Mouse (Mus musculus) hindbrain, embryonic 11.5 days (tissue): ENCODE measurements around the gene Wnt1. TPM values are rescaled to one million over a fixed set of nuclear protein-coding genes. Genes with fewer than 3 reads are reported as not detected.

ENCODE experiments used
- ATAC-seq: fragments of 200-750 bp; cut with Nextera tagmentation; 2 replicates; pipeline ENCODE4 v1.8.0; 2017; ENCODE audit warnings: mild to moderate bottlenecking, moderate TSS enrichment, moderate library complexity; ENCODE audit not compliant: low FRiP score
- DNase-seq: peaks from one replicate; pipeline ENCODE4 v3.0.0-alpha.2; 2015; ENCODE audit warnings: low spot score
- H3K27ac ChIP-seq: fragments of 300-500 bp; sonication (generic); 2 replicates; pipeline ENCODE4 v1.5.1; 2014; ENCODE audit warnings: mild to moderate bottlenecking, low read depth, low read length
- H3K27me3 ChIP-seq: fragments of 300-500 bp; sonication (generic); 2 replicates; pipeline ENCODE4 v1.6.1; 2014; ENCODE audit warnings: mild to moderate bottlenecking, low read length, moderate library complexity, mixed read lengths; ENCODE audit not compliant: control insufficient read depth, insufficient read depth
- H3K36me3 ChIP-seq: fragments of 300-500 bp; sonication (generic); 2 replicates; pipeline ENCODE4 v1.6.1; 2014; ENCODE audit warnings: mild to moderate bottlenecking, low read length, moderate library complexity, mixed read lengths; ENCODE audit not compliant: control insufficient read depth, insufficient read depth
- H3K4me1 ChIP-seq: fragments of 300-500 bp; sonication (generic); replicated peaks from 2 replicates; pipeline ENCODE4 v1.6.1; 2014; ENCODE audit warnings: low read length, mixed read lengths; ENCODE audit not compliant: control insufficient read depth, insufficient read depth
- H3K4me2 ChIP-seq: fragments of 300-500 bp; sonication (generic); replicated peaks from 2 replicates; pipeline ENCODE4 v1.6.1; 2014; ENCODE audit warnings: mild to moderate bottlenecking, low read depth, low read length
- H3K4me3 ChIP-seq: fragments of 300-500 bp; sonication (generic); 2 replicates; pipeline ENCODE4 v1.5.1; 2014; ENCODE audit warnings: low read depth, low read length
- H3K9ac ChIP-seq: fragments of 300-500 bp; sonication (generic); 2 replicates; pipeline ENCODE4 v1.6.1; 2014; ENCODE audit warnings: low read depth, low read length
- H3K9me3 ChIP-seq: fragments of 300-500 bp; sonication (generic); 2 replicates; pipeline ENCODE4 v1.6.1; 2016; ENCODE audit warnings: low read length; ENCODE audit not compliant: control insufficient read depth
- WGBS: fragments of 180-500 bp; shearing (Covaris S2); extraction: QIAGEN DNeasy Blood & Tissue Kit; methylation state at CpG from one replicate; pipeline ENCODE4 v1.1.7; 2014; 5-methylcytosine and 5-hydroxymethylcytosine counted together
- polyA plus RNA-seq: library from polyadenylated mRNA; unstranded; fragments of >200 nt; fragmentation: Nextera tagmentation; extraction: Ambion mirVana; gene quantifications from 2 replicates; pipeline ENCODE4 v1.2.1, GENCODE M21; 2014

Wnt1 gene
- polyA plus RNA-seq, 1 experiment from 2014 or later: 9.5 TPM

DNA sequence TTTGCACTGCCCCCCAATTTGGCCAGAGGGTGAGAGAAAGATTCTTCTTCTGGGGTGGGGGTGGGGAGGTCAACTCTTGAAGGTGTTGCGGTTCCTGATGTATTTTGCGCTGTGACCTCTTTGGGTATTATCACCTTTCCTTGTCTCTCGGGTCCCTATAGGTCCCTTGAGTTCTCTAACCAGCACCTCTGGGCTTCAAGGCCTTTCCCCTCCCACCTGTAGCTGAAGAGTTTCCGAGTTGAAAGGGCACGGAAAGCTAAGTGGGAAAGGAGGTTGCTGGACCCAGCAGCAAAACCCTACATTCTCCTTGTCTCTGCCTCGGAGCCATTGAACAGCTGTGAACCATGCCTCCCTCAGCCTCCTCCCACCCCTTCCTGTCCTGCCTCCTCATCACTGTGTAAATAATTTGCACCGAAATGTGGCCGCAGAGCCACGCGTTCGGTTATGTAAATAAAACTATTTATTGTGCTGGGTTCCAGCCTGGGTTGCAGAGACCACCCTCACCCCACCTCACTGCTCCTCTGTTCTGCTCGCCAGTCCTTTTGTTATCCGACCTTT lies 3.6 kb downstream of the Wnt1 start:
- H3K9me3 ChIP-seq: no peaks in the 10 kb centered on the region
- WGBS: 3% methylated on average over 13 of the region's 13 CpGs
- H3K36me3 ChIP-seq: no peaks in the 10 kb centered on the region
- peak overlapping the region; percentile 26; the same call in 1 of the 2 replicates for H3K4me2 ChIP-seq
- ATAC-seq (no peak), DNase-seq (peak; percentile 37)
- H3K9ac ChIP-seq: no peak overlapping the region
- H3K4me3 ChIP-seq: peak overlapping the region; percentile 16; the same call in 1 of the 2 replicates
- peaks cover 23% of the 10 kb centered on the region for H3K4me1 ChIP-seq
- peaks cover 96% of the 10 kb centered on the region for H3K27me3 ChIP-seq
- no peak overlapping the region for H3K27ac ChIP-seq

DNA sequence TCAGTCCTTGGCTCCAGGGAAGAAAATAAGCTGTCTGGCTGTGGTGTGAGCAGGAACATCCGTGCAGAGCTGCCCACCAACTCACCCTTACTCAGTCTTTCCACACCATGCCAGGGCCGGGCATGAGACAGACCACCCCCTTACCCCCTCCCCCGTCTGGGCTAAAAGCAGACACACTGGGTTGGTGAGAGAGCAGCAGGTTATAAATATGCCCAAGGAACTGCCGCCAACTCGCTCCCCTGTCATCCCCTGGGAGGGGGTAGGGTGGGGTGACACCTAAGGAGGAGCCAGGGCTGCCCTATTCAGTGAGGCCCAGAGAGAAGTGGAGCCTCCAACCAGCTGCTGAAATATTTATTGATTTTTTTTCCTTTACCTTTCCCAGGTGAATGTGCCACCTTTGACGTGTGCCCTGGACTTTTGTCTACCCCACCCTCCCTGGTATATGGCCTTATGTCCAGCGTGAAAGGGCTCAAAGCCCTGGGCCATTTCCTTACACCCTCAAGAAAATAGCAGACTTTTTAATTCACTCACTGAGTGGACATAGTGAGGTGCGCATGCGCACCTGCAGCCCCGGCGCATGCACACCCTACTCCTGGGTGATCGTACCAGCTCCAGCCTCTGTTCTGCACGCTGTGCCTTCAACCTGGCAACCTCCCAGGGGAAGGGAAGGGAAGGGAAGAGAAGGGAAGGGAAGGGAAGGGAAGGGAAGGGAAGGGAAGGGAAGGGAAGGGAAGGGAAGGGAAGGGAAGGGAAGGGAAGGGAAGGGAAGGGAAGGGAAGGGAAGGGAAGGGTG lies 7.3 kb downstream of the Wnt1 start:
- WGBS: 5% methylated on average over 13 of the region's 13 CpGs
- Histone ChIP-seq H3K9me3 (no peaks in the 10 kb centered on the region), H3K27ac (no peak overlapping the region), H3K4me3 (no peak overlapping the region), H3K27me3 (peaks cover 91% of the 10 kb centered on the region), H3K4me1 (peaks cover 22% of the 10 kb centered on the region), H3K36me3 (no peaks in the 10 kb centered on the region), H3K4me2 (no peak overlapping the region), H3K9ac (no peak overlapping the region)
- ATAC-seq (no peak), DNase-seq (peak; percentile 51)

DNA sequence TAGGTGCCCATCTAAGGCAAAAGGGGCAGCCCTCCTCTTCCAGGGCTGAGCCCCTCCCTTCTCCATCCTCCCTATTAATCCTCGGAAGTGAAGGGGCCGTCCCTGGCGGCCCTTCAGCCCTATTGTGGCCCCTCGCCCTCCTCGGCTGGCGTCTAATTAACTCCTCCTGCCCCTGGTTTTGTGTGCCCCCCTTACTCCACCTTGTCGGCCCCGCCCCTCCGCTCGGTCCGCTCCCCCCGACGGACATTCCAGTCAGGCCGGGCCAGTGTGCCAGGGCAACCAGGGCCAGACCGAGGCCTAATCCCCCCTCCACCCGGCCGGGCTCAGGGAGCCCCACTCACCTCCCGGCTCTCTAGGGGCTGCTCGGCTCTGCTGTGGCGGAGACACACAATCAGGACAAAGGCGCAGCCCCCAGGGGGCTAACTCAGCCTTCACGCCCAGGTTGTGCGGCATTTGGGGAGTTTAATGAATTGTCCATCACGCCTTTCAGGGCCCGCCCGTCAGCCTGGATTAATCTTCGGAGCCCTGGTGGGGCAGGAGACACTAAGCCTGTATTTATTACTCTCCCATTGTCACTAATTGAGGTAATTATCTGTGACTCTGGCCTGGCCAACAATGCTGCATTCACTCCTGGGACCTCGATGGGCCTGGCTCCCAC lies 8.3 kb downstream of the Wnt1 start:
- no peak overlapping the region for H3K4me2 ChIP-seq
- no peak overlapping the region for H3K27ac ChIP-seq
- H3K9ac ChIP-seq: no peak overlapping the region
- DNase-seq (peak; percentile 88), ATAC-seq (peak; percentile 96)
- no peak overlapping the region for H3K4me3 ChIP-seq
- H3K36me3 ChIP-seq: no peaks in the 10 kb centered on the region
- H3K4me1 ChIP-seq: peaks cover 20% of the 10 kb centered on the region
- under 1% methylated on average over 28 of the region's 28 CpGs for WGBS
- H3K9me3 ChIP-seq: no peaks in the 10 kb centered on the region
- H3K27me3 ChIP-seq: peaks cover 91% of the 10 kb centered on the region

DNA sequence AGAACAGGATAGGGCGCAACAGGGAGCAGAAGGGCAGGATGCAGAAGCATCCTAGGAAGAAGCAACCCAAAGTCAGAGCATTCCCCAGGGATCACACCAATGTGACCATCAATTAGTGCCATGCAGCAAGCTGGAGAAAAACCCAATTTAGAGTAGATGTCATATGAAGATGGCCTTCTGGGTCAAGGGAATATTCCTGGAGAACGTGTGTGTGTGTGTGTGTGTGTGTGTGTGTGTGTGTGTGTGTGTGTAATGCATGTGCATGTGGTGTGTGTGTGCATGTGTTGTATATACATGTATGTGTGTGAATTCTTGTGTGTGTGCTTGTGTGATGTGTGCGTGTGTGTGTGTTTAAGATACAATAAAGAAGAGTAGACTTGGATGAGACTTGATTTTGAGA lies 9.2 kb downstream of the Wnt1 start:
- H3K4me1 ChIP-seq: peaks cover 16% of the 10 kb centered on the region
- H3K4me3 ChIP-seq: no peak overlapping the region
- H3K27ac ChIP-seq: no peak overlapping the region
- DNase-seq (peak; percentile 39), ATAC-seq (no peak)
- no peaks in the 10 kb centered on the region for H3K9me3 ChIP-seq
- 42% methylated on average over 3 of the region's 3 CpGs for WGBS
- no peak overlapping the region for H3K9ac ChIP-seq
- H3K4me2 ChIP-seq: no peak overlapping the region
- H3K36me3 ChIP-seq: no peaks in the 10 kb centered on the region
- peaks cover 91% of the 10 kb centered on the region for H3K27me3 ChIP-seq

DNA sequence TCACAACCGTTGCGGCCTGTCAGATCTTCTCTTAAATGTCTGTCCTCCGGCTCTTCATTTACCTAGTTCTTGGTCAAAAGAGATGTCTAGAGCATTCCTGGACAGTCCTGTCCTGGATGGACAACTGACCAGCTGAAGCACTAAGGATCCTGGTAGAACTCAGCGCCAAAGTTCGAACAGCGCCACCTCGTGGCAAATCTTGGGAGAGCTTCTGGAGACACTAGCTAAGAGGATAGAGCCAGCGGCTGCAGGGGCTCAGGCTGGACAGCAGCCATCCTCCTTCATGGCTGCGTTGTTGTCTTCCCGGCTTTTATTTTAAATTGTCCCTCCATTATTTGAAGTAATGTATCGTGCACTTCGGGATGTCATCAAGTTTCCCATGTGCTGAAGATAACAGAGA lies 9.7 kb downstream of the Wnt1 start:
- Histone ChIP-seq H3K9me3 (no peaks in the 10 kb centered on the region), H3K36me3 (no peaks in the 10 kb centered on the region), H3K9ac (no peak overlapping the region), H3K4me1 (peaks cover 16% of the 10 kb centered on the region), H3K27me3 (peaks cover 91% of the 10 kb centered on the region), H3K4me3 (no peak overlapping the region), H3K4me2 (no peak overlapping the region), H3K27ac (no peak overlapping the region)
- ATAC-seq (no peak), DNase-seq (peak; percentile 96)
- 11% methylated on average over 12 of the region's 12 CpGs for WGBS

DNA sequence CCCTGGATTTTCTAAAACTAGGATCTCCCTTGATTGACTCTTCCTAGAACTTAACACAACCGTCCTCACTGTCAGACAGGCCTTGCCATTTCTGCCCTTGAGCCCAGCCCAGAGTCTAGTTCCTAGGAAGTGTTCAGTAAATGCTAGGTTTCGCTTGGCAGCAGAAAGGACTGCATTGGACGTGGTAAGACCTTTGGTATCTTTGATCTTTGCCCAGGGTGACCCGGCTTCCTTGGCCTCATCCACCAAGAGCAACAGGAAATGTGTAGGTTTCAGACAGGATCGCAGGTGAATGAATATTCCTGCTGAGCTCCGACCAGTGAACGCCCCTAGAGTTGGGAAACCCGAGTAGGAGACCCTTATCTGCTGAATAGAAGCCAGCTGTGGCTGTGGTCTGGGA lies 13.3 kb downstream of the Wnt1 start:
- no peaks in the 10 kb centered on the region for H3K9me3 ChIP-seq
- 8% methylated on average over 8 of the region's 8 CpGs for WGBS
- H3K27ac ChIP-seq: no peak overlapping the region
- ATAC-seq (no peak), DNase-seq (no peak)
- no peak overlapping the region for H3K9ac ChIP-seq
- H3K4me2 ChIP-seq: no peak overlapping the region
- no peaks in the 10 kb centered on the region for H3K36me3 ChIP-seq
- peaks cover 94% of the 10 kb centered on the region for H3K27me3 ChIP-seq
- H3K4me1 ChIP-seq: peaks cover 23% of the 10 kb centered on the region
- H3K4me3 ChIP-seq: no peak overlapping the region

DNA sequence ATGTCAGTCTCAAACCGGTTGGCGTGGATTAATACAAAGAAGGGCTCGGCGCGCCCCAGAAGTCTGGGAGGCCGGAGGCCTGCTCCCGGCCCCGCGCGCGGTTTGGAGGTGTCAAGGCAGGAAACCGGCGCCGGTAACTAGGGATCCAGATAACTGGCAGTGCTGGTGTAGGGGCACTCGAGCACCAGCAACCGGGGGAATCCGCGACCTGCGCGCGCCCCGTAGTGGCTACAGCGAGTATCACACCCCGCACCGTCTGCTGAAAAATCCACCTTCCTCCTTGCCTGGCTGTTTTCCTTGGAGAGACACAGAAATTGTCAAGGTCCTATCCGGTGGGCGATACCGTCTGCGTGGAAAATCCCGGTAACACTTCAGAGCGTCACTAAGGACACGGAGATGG lies 14.4 kb downstream of the Wnt1 start:
- peak; percentile 92 for DNase-seq
- 0% methylated on average over 32 of the region's 32 CpGs for WGBS
- Histone ChIP-seq H3K9ac (no peak overlapping the region), H3K4me2 (no peak overlapping the region), H3K27me3 (peaks cover 99% of the 10 kb centered on the region), H3K9me3 (no peaks in the 10 kb centered on the region), H3K4me1 (peaks cover 19% of the 10 kb centered on the region), H3K27ac (no peak overlapping the region), H3K36me3 (no peaks in the 10 kb centered on the region), H3K4me3 (no peak overlapping the region)
- no peak for ATAC-seq

DNA sequence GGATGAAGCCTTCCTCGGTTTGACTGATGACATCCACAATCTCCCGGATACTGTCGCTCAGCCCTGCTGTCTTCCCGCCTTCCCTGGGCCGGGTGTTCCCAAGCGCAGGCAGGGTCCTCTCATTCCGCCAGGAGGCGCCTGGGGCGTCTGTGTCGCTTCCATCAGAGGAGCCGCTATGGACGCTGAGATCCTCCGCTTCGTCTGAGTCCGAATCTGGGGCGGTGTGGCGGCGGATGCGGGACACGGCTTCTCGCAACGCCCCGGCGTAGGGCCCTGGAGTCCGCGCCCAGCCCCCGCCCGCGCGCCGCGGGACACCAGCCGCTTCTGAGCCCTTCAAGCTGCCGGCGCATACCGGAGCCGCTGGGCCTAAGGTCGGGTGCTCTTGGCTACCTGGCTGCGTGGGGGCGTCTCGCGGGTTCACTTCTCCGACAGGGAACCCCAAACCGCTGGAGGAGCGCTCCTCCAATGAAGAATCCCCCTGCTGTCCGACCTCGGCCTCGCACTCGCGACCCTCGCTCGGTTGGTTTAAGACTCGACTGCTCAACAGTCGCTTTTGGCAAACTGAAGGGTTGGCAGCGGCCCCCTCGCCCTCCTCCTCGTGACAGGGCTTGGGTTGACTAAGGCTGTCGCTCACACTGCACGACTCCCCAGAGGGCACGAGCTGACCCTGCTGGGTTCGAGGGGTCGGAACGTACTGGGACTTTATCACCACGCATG lies 15.8 kb downstream of the Wnt1 start:
- no peak overlapping the region for H3K27ac ChIP-seq
- H3K36me3 ChIP-seq: no peaks in the 10 kb centered on the region
- H3K4me3 ChIP-seq: peak overlapping the region; percentile 33
- WGBS: 0% methylated on average over 62 of the region's 64 CpGs
- H3K27me3 ChIP-seq: peaks cover 96% of the 10 kb centered on the region
- no peaks in the 10 kb centered on the region for H3K9me3 ChIP-seq
- peak overlapping the region; percentile 44; the same call in 1 of the 2 replicates for H3K9ac ChIP-seq
- DNase-seq (peak; percentile 87), ATAC-seq (peak; percentile 58; the same call in 1 of the 2 replicates)
- peak overlapping the region; percentile 64 for H3K4me2 ChIP-seq
- peaks cover 19% of the 10 kb centered on the region for H3K4me1 ChIP-seq
